Mouse (Mus musculus): ENCODE measurements around the gene Olfr1511. TPM values are rescaled to one million over a fixed set of nuclear protein-coding genes. Genes with fewer than 3 reads are reported as not detected.

The Olfr1511 gene
- total and polyA plus RNA-seq, 3 experiments = not detected

DNA sequence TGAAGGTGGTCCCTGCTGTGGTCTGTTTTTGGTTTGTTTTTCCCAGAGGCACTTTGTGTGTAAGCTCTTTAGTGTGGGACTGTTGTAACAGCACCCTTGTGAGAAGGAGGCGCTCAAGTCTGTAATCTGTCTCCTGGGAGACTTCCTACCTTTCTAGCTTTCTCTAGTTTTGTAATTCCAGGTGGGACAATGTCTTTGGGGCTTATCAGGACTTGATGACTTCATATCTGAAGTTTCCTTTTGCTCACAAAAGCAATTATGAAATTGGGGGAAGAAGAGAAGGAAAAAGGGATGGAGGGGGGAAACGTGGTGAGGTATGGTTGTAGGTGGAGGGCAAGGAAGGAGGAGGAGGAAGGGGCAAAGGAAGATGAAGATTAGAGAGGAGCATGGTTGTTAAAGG is 18.1 kb downstream of the Olfr1511 start, which contains the start of gene Olfr1512:
Olfr1512 (minus strand) TSS at position 101 of the 400 bp plus-strand sequence.
- no peaks in the 10 kb centered on the region for H3K9me3 ChIP-seq (replicated peaks; ENCODE audit: low read length)
- no peak for DNase-seq (ENCODE audit: extremely low read depth)
- no peak within 1 kb of the TSS for H3K9ac ChIP-seq (ENCODE audit: insufficient read depth, low read depth)
- dilution Hi-C loops (cut with MboI; ENCODE audit: extremely low pct_ligation_motif_present, extremely low pct_unique_long_range_greater_than_20kb, low sequenced_read_pairs) = no loop called here
- TF ChIP-seq SMC3 (IDR thresholded peaks at IDR 0.05; ENCODE audit: low read depth, low read length) = no peak
- no peak for TF ChIP-seq MAX (IDR thresholded peaks at IDR 0.05; ENCODE audit: low read length)
- no peak for TF ChIP-seq UBTF (IDR thresholded peaks at IDR 0.05; ENCODE audit: low read depth, low read length)
- no peak for TF ChIP-seq MEF2A (IDR thresholded peaks at IDR 0.05; ENCODE audit: borderline replicate concordance, low read depth, low read length)
- TF ChIP-seq CTCF (conservative IDR thresholded peaks at IDR 0.05 in 1 of 2, IDR thresholded peaks at IDR 0.05 in 1 of 2; ENCODE audit: low read depth in 2 of 2, low read length in 2 of 2) = no peak
- TF ChIP-seq ZNF384 (IDR thresholded peaks at IDR 0.05; ENCODE audit: low read depth, low read length) = no peak
- TF ChIP-seq JUND (conservative IDR thresholded peaks at IDR 0.05; ENCODE audit: low read depth, low read length) = no peak
- no peak for TF ChIP-seq EP300 (IDR thresholded peaks at IDR 0.05; ENCODE audit: low read length)
- TF ChIP-seq MXI1 (IDR thresholded peaks at IDR 0.05; ENCODE audit: low read depth, low read length) = no peak
- no peak for TF ChIP-seq USF1 (IDR thresholded peaks at IDR 0.05; ENCODE audit: low read depth, low read length)
- no peak for TF ChIP-seq MYC (IDR thresholded peaks at IDR 0.05; ENCODE audit: low read depth, low read length)
- TF ChIP-seq USF2 (conservative IDR thresholded peaks at IDR 0.05; ENCODE audit: low read depth, low read length) = no peak
- TF ChIP-seq POLR2AphosphoS2 (IDR thresholded peaks at IDR 0.05; ENCODE audit: low read depth, low read length) = no peak
- in situ Hi-C loops (cut with MboI; ENCODE audit: low pct_ligation_motif_present, low pct_unique_long_range_greater_than_20kb, low sequenced_read_pairs) = no loop called here
- H3K4me2 ChIP-seq (ENCODE audit: insufficient read depth, low read depth, poor library complexity, severe bottlenecking) = no peak within 1 kb of the TSS
- H3K4me1 ChIP-seq (ENCODE audit: control insufficient read depth in 1 of 2, insufficient read depth in 2 of 2) = no peaks in the 10 kb centered on the region
- H3K4me3 ChIP-seq (replicated peaks in 1 of 3; ENCODE audit: low read depth in 2 of 3, low read length in 2 of 3, poor library complexity in 1 of 3) = no peak within 1 kb of the TSS
- H3K79me2 ChIP-seq (replicated peaks; ENCODE audit: control insufficient read depth, extremely low read depth, insufficient read depth, poor library complexity, severe bottlenecking) = no peaks in the 10 kb centered on the region
- H3K36me3 ChIP-seq (replicated peaks in 1 of 2; ENCODE audit: control insufficient read depth in 1 of 2, insufficient read depth in 1 of 2, low read length in 1 of 2) = no peaks in the 10 kb centered on the region
- H3K27ac ChIP-seq (ENCODE audit: insufficient read depth, low read depth) = no peak within 1 kb of the TSS
- H3K27me3 ChIP-seq (replicated peaks) = no peaks in the 10 kb centered on the region

- DNase-seq (ENCODE audit: extremely low read depth) = no peak
- no peaks in the 10 kb centered on the region for H3K79me2 ChIP-seq (replicated peaks; ENCODE audit: control insufficient read depth, extremely low read depth, insufficient read depth, poor library complexity, severe bottlenecking)
- no peaks in the 10 kb centered on the region for H3K9me3 ChIP-seq (replicated peaks; ENCODE audit: low read length)
- dilution Hi-C loops (cut with MboI; ENCODE audit: extremely low pct_ligation_motif_present, extremely low pct_unique_long_range_greater_than_20kb, low sequenced_read_pairs) (no loop called here), in situ Hi-C loops (cut with MboI; ENCODE audit: low pct_ligation_motif_present, low pct_unique_long_range_greater_than_20kb, low sequenced_read_pairs) (no loop called here)
- H3K9ac ChIP-seq (ENCODE audit: insufficient read depth, low read depth) = no peak overlapping the region
- no peak overlapping the region for H3K4me2 ChIP-seq (ENCODE audit: insufficient read depth, low read depth, poor library complexity, severe bottlenecking)
- H3K27ac ChIP-seq (ENCODE audit: insufficient read depth, low read depth) = no peak overlapping the region
- no peak overlapping the region for H3K4me3 ChIP-seq (replicated peaks in 1 of 3; ENCODE audit: low read depth in 2 of 3, low read length in 2 of 3, poor library complexity in 1 of 3)
- H3K4me1 ChIP-seq (ENCODE audit: control insufficient read depth in 1 of 2, insufficient read depth in 2 of 2) = no peaks in the 10 kb centered on the region
- no peak for TF ChIP-seq GABPA (IDR thresholded peaks at IDR 0.05; ENCODE audit: insufficient replicate concordance, low read depth, low read length)
- no peak for TF ChIP-seq POLR2AphosphoS2 (IDR thresholded peaks at IDR 0.05; ENCODE audit: low read depth, low read length)
- TF ChIP-seq ZMIZ1 (IDR thresholded peaks at IDR 0.05; ENCODE audit: low read depth, low read length) = no peak
- no peaks in the 10 kb centered on the region for H3K36me3 ChIP-seq (replicated peaks in 1 of 2; ENCODE audit: control insufficient read depth in 1 of 2, insufficient read depth in 1 of 2, low read length in 1 of 2)
- no peaks in the 10 kb centered on the region for H3K27me3 ChIP-seq (replicated peaks)
Observed at GRCm38 (mm10) chr14:52368741-52369140, 28.4 kb downstream of the Olfr1511 start.

DNA sequence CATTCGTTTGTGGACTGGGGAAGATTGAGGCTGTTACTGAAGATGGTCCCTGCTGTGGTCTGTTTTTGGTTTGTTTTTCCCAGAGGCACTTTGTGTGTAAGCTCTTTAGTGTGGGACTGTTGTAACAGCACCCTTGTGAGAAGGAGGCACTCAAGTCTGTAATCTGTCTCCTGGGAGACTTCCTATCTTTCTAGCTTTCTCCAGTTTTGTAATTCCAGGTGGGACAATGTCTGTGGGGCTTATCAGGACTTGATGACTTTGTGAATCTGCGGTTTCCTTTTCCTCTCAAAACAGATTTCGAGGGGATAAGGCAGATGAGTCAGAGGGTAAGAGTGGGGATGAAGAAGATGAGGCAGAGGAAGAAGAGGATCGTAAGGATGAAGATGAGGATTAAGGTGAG is 40.9 kb downstream of the Olfr1511 start, which contains the start of gene Olfr1513:
Olfr1513 (minus strand) TSS at position 101 of the 400 bp plus-strand sequence.
- Histone ChIP-seq H3K4me3 (replicated peaks in 1 of 3; ENCODE audit: low read depth in 2 of 3, low read length in 2 of 3, poor library complexity in 1 of 3) (no peak within 1 kb of the TSS), H3K36me3 (replicated peaks in 1 of 2; ENCODE audit: control insufficient read depth in 1 of 2, insufficient read depth in 1 of 2, low read length in 1 of 2) (no peaks in the 10 kb centered on the region), H3K27me3 (replicated peaks) (no peaks in the 10 kb centered on the region), H3K9ac (ENCODE audit: insufficient read depth, low read depth) (no peak within 1 kb of the TSS), H3K9me3 (replicated peaks; ENCODE audit: low read length) (no peaks in the 10 kb centered on the region), H3K27ac (ENCODE audit: insufficient read depth, low read depth) (no peak within 1 kb of the TSS), H3K79me2 (replicated peaks; ENCODE audit: control insufficient read depth, extremely low read depth, insufficient read depth, poor library complexity, severe bottlenecking) (no peaks in the 10 kb centered on the region), H3K4me2 (ENCODE audit: insufficient read depth, low read depth, poor library complexity, severe bottlenecking) (no peak within 1 kb of the TSS), H3K4me1 (ENCODE audit: control insufficient read depth in 1 of 2, insufficient read depth in 2 of 2) (no peaks in the 10 kb centered on the region)
- no peak for DNase-seq (ENCODE audit: extremely low read depth)
- in situ Hi-C loops (cut with MboI; ENCODE audit: low pct_ligation_motif_present, low pct_unique_long_range_greater_than_20kb, low sequenced_read_pairs) (no loop called here), dilution Hi-C loops (cut with MboI; ENCODE audit: extremely low pct_ligation_motif_present, extremely low pct_unique_long_range_greater_than_20kb, low sequenced_read_pairs) (no loop called here)
- TF ChIP-seq USF2 (conservative IDR thresholded peaks at IDR 0.05; ENCODE audit: low read depth, low read length) = no peak
- TF ChIP-seq MAZ (IDR thresholded peaks at IDR 0.05; ENCODE audit: low read depth, low read length) = no peak
- TF ChIP-seq MYC (IDR thresholded peaks at IDR 0.05; ENCODE audit: low read depth, low read length) = no peak
- TF ChIP-seq MEF2A (IDR thresholded peaks at IDR 0.05; ENCODE audit: borderline replicate concordance, low read depth, low read length) = no peak

Measured in CH12.LX (cell line).